Mouse (Mus musculus) E14TG2a.4 (cell line): ENCODE results near the gene Man2b2.

ENCODE experiments used
- CTCF ChIP-seq: conservative IDR thresholded peaks from 2 replicates; pipeline ENCODE4 v1.5.1; 2014; ENCODE audit warnings: low read length
- POU5F1 ChIP-seq: IDR thresholded peaks from 2 replicates; pipeline ENCODE4 v1.6.1; 2014; ENCODE audit warnings: low read length, borderline replicate concordance

DNA sequence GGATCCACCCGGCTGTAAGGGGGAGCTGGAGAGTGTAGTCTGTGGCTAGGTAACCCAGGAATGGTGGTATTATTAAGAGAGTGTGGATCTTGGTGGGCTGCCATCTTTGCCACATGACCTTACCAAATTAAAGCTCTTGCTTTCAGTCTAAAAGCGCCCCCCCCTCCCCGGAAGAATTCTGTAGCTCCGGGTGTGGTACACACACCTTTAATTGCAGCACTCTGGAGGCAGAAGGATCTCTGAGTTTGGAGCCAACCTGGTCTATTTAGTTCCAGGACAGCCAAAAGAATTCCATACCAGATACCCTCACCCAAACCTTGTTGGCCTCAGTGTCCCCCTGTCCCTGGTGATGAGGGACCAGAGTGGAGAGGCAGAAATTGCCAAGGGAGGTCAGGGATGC is 48.3 kb upstream of the Man2b2 start:
- TF ChIP-seq CTCF (no peak), POU5F1 (no peak)
